ENCODE assay signal across 10 mouse cellular contexts in the genomic region with DNA sequence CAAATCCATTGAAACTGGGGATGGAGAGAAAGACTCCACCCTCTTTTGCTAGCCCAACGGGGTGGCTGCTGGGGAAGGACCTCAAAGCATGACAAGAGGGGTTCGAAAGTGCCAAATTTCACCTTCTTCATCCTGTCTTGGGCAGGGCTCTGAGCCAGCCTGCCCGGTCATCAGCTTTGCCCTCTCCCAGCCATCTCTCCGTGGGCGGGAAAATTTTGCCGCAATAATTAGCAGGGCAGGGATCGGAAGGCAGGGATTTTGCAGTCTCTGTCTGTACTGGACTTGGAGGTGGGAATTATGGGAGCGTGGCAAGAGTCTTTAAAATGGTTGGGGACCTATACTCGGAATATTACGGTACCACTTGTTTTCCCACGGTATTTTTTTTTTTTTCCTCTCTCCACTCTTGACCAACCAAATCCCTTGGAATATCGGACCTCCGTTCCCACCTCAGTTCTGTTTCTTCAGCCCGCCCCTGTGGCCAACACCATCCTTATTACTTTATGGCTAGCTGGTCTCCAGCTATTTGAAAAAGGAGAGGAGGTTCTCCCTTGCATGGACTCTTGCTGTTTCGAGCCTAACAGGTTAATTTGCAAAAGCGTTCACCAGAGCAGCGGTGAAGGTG. TPM values are rescaled to one million over a fixed set of nuclear protein-coding genes. Genes with fewer than 3 reads are reported as not detected.
DNase-seq lines count a peak whose midpoint lies in the region; ATAC-seq and TF ChIP-seq lines count a peak whose summit lies in the region.
"Had no signal": no experiment of that assay in that cellular context is flagged by ENCODE, and none has a peak within 500 bp of the region (broad histone marks: within the 10 kb centered on the region; RNA-seq: fewer than 3 reads in every experiment).

No protein-coding gene starts in this region.

- peaks cover 86% of the 10 kb centered on the region for H3K27me3 ChIP-seq in kidney, embryonic 14.5 days (ENCODE audit: control insufficient read depth, insufficient read depth, low read length)
- H3K27me3 ChIP-seq in embryonic facial prominence, embryonic 12.5 days: peaks cover 88% of the 10 kb centered on the region
- H3K27me3 ChIP-seq in intestine, postnatal 0 days (replicated peaks; ENCODE audit: control insufficient read depth, insufficient read depth, low read length): peaks cover 69% of the 10 kb centered on the region
- peaks cover 8% of the 10 kb centered on the region for H3K27me3 ChIP-seq in neural tube, embryonic 13.5 days

- ATAC-seq in kidney, embryonic 14.5 days (ENCODE audit: low FRiP score, low TSS enrichment): no peak
- no peak for ATAC-seq in embryonic facial prominence, embryonic 12.5 days (ENCODE audit: insufficient number of reproducible peaks, insufficient read depth, low FRiP score, low TSS enrichment)
- no peak for ATAC-seq in intestine, postnatal 0 days
- no peak for ATAC-seq in neural tube, embryonic 13.5 days (ENCODE audit: low read depth)

- H3K9ac ChIP-seq in kidney, embryonic 14.5 days (ENCODE audit: low read depth, low read length): no peak overlapping the region
- H3K9ac ChIP-seq in embryonic facial prominence, embryonic 12.5 days: no peak overlapping the region
- no peak overlapping the region for H3K9ac ChIP-seq in intestine, postnatal 0 days (ENCODE audit: low read depth, low read length)
- peak overlapping the region; percentile 62; the same call in 1 of the 2 replicates for H3K9ac ChIP-seq in neural tube, embryonic 13.5 days

- H3K4me1 ChIP-seq in kidney, embryonic 14.5 days (ENCODE audit: control insufficient read depth, insufficient read depth, low read length): peaks cover 4% of the 10 kb centered on the region; the same call in 1 of the 2 replicates
- H3K4me1 ChIP-seq in embryonic facial prominence, embryonic 12.5 days: peaks cover 10% of the 10 kb centered on the region; the same call in 1 of the 2 replicates
- H3K4me1 ChIP-seq in intestine, postnatal 0 days (replicated peaks; ENCODE audit: control insufficient read depth, insufficient read depth, low read length): no peaks in the 10 kb centered on the region
- peaks cover 73% of the 10 kb centered on the region for H3K4me1 ChIP-seq in neural tube, embryonic 13.5 days (replicated peaks)

- no peak overlapping the region for H3K27ac ChIP-seq in kidney, embryonic 14.5 days (ENCODE audit: low read depth, low read length)
- H3K27ac ChIP-seq in embryonic facial prominence, embryonic 12.5 days: no peak overlapping the region
- H3K27ac ChIP-seq in intestine, postnatal 0 days (ENCODE audit: low read depth, low read length): no peak overlapping the region
- H3K27ac ChIP-seq in neural tube, embryonic 13.5 days (replicated peaks): peak overlapping the region; percentile 52; the same call in 1 of the 2 replicates

- H3K4me2 ChIP-seq in kidney, embryonic 14.5 days (replicated peaks; ENCODE audit: low read depth, low read length): peak overlapping the region; percentile 42
- peak overlapping the region; percentile 32 for H3K4me2 ChIP-seq in embryonic facial prominence, embryonic 12.5 days (replicated peaks)
- peak overlapping the region; percentile 37; the same call in 1 of the 2 replicates for H3K4me2 ChIP-seq in intestine, postnatal 0 days (replicated peaks; ENCODE audit: low read depth)
- H3K4me2 ChIP-seq in neural tube, embryonic 13.5 days: peak overlapping the region; percentile 51

- WGBS in kidney, embryonic 14.5 days: under 1% methylated on average over 17 of the region's 17 CpGs
- under 1% methylated on average over 17 of the region's 17 CpGs for WGBS in embryonic facial prominence, embryonic 12.5 days
- WGBS in intestine, postnatal 0 days: 3% methylated on average over 17 of the region's 17 CpGs
- WGBS in neural tube, embryonic 13.5 days: 3% methylated on average over 17 of the region's 17 CpGs

- no peaks in the 10 kb centered on the region for H3K36me3 ChIP-seq in kidney, embryonic 14.5 days (ENCODE audit: control insufficient read depth, insufficient read depth, low read length)
- no peaks in the 10 kb centered on the region for H3K36me3 ChIP-seq in embryonic facial prominence, embryonic 12.5 days
- H3K36me3 ChIP-seq in intestine, postnatal 0 days (ENCODE audit: control insufficient read depth, insufficient read depth): no peaks in the 10 kb centered on the region
- peaks cover 21% of the 10 kb centered on the region for H3K36me3 ChIP-seq in neural tube, embryonic 13.5 days

- DNase-seq in kidney, postnatal 10 days: no peak
- DNase-seq in testis, postnatal 14 days (ENCODE audit: low spot score): no peak
- no peak for DNase-seq in left cerebral cortex, adult 11 months (ENCODE audit: low spot score)
- DNase-seq in urinary bladder, postnatal 10 days (ENCODE audit: low spot score): no peak
- DNase-seq: cerebellum, adult 9-10 months; heart, postnatal 36 days had no signal

- no peaks in the 10 kb centered on the region for H3K9me3 ChIP-seq in kidney, embryonic 14.5 days (ENCODE audit: control insufficient read depth, low read length)
- no peaks in the 10 kb centered on the region for H3K9me3 ChIP-seq in embryonic facial prominence, embryonic 12.5 days
- H3K9me3 ChIP-seq in intestine, postnatal 0 days (ENCODE audit: control insufficient read depth): no peaks in the 10 kb centered on the region
- H3K9me3 ChIP-seq in neural tube, embryonic 13.5 days: no peaks in the 10 kb centered on the region

- TF ChIP-seq CTCF in intestine, postnatal 0 days (IDR thresholded peaks at IDR 0.05; ENCODE audit: low read depth): no peak

- peak overlapping the region; percentile 13 for H3K4me3 ChIP-seq in kidney, embryonic 14.5 days (ENCODE audit: low read length)
- peak overlapping the region; percentile 13 for H3K4me3 ChIP-seq in embryonic facial prominence, embryonic 12.5 days
- H3K4me3 ChIP-seq in intestine, postnatal 0 days (ENCODE audit: low read depth, low read length): no peak overlapping the region; the same call in 1 of the 2 replicates
- H3K4me3 ChIP-seq in neural tube, embryonic 13.5 days: peak overlapping the region; percentile 23

RNA-seq across cellular contexts. Expression of a gene that starts 24.9 kb away (rescaled TPM):
- not detected in 2 replicates for polyA plus RNA-seq in kidney, embryonic 14.5 days (2014; fragmentation: Nextera tagmentation; extraction: Ambion mirVana)
- not detected in 2 replicates for polyA plus RNA-seq in embryonic facial prominence, embryonic 12.5 days (2016; fragmentation: Nextera tagmentation; extraction: Ambion mirVana)
- polyA plus RNA-seq in intestine, postnatal 0 days (2015; fragmentation: Nextera tagmentation; extraction: Ambion mirVana): not detected in 2 replicates
- 0.56 TPM in 2 replicates for polyA plus RNA-seq in neural tube, embryonic 13.5 days (2015; fragmentation: Nextera tagmentation; extraction: Ambion mirVana)

RNA-seq across cellular contexts. Expression of a gene that starts 28.8 kb away (rescaled TPM):
- polyA plus RNA-seq in kidney, embryonic 14.5 days (2014; fragmentation: Nextera tagmentation; extraction: Ambion mirVana): 3.9 and 4.9 TPM in 2 replicates
- polyA plus RNA-seq in embryonic facial prominence, embryonic 12.5 days (2016; fragmentation: Nextera tagmentation; extraction: Ambion mirVana): 7.7 and 9.8 TPM in 2 replicates
- 1.1 and 1.2 TPM in 2 replicates for polyA plus RNA-seq in intestine, postnatal 0 days (2015; fragmentation: Nextera tagmentation; extraction: Ambion mirVana)
- polyA plus RNA-seq in neural tube, embryonic 13.5 days (2015; fragmentation: Nextera tagmentation; extraction: Ambion mirVana): 5.8 and 7.4 TPM in 2 replicates

RNA-seq across cellular contexts. Expression of a gene that starts 36.6 kb away (rescaled TPM):
- polyA plus RNA-seq in kidney, embryonic 14.5 days (2014; fragmentation: Nextera tagmentation; extraction: Ambion mirVana): 0.96 and 1.1 TPM in 2 replicates
- polyA plus RNA-seq in embryonic facial prominence, embryonic 12.5 days (2016; fragmentation: Nextera tagmentation; extraction: Ambion mirVana): 1.1 TPM in 2 replicates
- polyA plus RNA-seq in intestine, postnatal 0 days (2015; fragmentation: Nextera tagmentation; extraction: Ambion mirVana): 0.18 and 0.24 TPM in 2 replicates
- 9.7 and 10.7 TPM in 2 replicates for polyA plus RNA-seq in neural tube, embryonic 13.5 days (2015; fragmentation: Nextera tagmentation; extraction: Ambion mirVana)

RNA-seq across cellular contexts. Expression of a gene that starts 41.6 kb away (rescaled TPM):
- 28.6 and 30.3 TPM in 2 replicates for polyA plus RNA-seq in kidney, embryonic 14.5 days (2014; fragmentation: Nextera tagmentation; extraction: Ambion mirVana)
- 47.1 and 48.6 TPM in 2 replicates for polyA plus RNA-seq in embryonic facial prominence, embryonic 12.5 days (2016; fragmentation: Nextera tagmentation; extraction: Ambion mirVana)
- polyA plus RNA-seq in intestine, postnatal 0 days (2015; fragmentation: Nextera tagmentation; extraction: Ambion mirVana): 11.4 and 11.9 TPM in 2 replicates
- polyA plus RNA-seq in neural tube, embryonic 13.5 days (2015; fragmentation: Nextera tagmentation; extraction: Ambion mirVana): 28.4 and 29.9 TPM in 2 replicates

RNA-seq across cellular contexts. Expression of a gene that starts 52.1 kb away (rescaled TPM):
- 21.0 and 21.4 TPM in 2 replicates for polyA plus RNA-seq in kidney, embryonic 14.5 days (2014; fragmentation: Nextera tagmentation; extraction: Ambion mirVana)
- 39.7 and 41.0 TPM in 2 replicates for polyA plus RNA-seq in embryonic facial prominence, embryonic 12.5 days (2016; fragmentation: Nextera tagmentation; extraction: Ambion mirVana)
- polyA plus RNA-seq in intestine, postnatal 0 days (2015; fragmentation: Nextera tagmentation; extraction: Ambion mirVana): 13.5 and 15.1 TPM in 2 replicates
- 19.7 and 23.0 TPM in 2 replicates for polyA plus RNA-seq in neural tube, embryonic 13.5 days (2015; fragmentation: Nextera tagmentation; extraction: Ambion mirVana)
